Mouse (Mus musculus) kidney, postnatal 25 days (tissue): Measurements from ENCODE around the gene Mnat1.
A peak's percentile ranks its signal among the peaks of the same experiment; 100 is the strongest.

Experiments used
- DNase-seq, 2 experiments: peaks; one replicate each; pipeline ENCODE4 v3.0.0; 2021; ENCODE audit warnings: mixed read lengths in 2 of 2

Gene Mnat1

DNA sequence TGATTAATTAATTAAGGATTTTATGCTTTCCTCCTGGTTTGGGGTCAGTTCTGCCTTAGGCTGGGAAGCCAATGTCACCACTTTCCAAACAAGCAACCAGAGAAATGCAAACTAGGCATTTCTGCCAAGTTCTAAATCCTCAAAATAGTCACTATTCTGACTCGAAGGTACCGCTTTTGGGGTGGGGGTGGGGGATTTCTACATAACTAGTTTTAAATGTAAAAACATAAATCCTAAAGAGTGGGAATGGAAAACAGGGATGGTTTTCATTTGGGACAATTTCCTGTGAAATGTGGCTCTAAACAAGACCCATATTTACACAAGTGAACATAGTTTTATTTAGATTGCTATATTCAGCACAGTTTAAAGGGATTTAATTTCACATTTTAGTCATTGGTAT, 109.1 kb downstream of the Mnat1 start:
- DNase-seq = no peak

DNA sequence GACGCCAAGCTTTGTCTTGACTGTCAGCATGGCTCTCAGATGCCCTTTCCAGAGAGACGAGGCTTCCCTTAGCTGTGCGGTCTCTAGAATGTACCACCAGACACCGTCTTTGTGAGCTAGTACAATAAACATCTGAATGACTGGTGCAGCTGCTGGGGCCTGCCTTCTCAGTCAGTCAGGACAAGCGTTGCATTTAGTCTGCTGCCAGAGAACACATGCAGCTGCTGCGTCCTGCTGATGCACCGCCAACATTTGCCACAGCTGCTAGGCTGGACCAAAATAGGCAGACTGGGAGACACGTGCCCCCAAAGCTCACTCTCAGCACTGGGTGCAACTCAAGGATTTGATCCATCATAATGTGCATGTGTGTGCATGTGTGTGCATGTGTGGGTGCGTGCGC, 118.4 kb downstream of the Mnat1 start:
- DNase-seq = no peak

DNA sequence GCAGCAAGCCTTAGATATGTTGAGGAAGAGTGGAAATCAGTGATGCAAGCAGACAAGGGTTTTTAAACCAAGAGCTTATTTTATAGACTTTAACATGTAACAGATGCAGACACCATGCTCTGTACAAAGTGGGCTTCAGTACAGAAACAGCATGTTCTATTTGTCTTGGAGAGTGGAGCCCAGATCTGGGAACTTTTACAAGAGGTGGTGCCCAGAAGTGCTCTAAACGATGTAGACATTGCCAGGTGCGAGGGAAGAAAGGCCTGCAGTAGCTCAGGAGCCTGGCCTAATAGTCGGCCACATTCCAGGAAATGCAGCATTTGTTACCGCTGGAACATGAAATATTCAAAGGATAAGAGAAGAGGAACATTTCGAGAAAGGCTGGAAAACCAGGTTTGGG, 122.2 kb downstream of the Mnat1 start:
- DNase-seq = no peak

DNA sequence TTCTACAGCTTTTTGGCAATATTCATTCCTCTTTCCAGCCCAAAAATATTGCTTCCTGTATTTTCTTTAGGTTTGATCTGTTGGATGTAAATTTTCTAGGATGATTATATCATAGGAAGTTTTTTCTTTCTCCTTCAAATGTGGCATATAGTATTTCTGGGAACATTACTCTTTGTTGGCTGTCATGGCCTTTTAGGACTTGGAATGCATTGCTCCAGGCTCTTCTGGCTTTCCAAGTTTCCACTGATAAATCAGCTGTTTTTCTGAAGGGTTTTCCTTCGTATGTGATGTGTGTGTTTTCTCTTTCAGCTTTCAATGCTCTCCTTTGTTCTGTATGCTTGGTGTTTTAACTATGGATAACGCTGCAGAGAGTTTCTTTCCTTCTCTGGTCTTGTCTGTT, 131.5 kb downstream of the Mnat1 start:
- no peak for DNase-seq

DNA sequence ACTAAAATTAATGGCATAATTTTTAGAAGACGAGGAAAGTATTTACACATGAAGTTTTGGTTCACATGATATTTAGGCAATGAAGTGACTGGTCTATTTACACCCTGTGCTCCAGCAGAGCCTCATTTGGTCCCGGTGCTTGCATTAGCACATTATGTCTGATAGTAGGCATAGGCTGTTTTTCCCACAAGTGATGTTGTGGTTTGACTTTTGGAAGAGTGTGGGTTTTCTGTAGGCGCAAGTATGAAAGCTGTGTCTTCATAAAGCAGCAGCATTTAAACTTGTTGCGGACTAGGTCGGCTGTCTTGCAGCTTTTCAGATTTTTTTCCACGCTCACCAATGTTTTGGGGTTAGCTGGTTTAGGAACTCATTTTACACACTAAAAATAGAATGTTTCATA, 135.8 kb downstream of the Mnat1 start:
- no peak for DNase-seq

DNA sequence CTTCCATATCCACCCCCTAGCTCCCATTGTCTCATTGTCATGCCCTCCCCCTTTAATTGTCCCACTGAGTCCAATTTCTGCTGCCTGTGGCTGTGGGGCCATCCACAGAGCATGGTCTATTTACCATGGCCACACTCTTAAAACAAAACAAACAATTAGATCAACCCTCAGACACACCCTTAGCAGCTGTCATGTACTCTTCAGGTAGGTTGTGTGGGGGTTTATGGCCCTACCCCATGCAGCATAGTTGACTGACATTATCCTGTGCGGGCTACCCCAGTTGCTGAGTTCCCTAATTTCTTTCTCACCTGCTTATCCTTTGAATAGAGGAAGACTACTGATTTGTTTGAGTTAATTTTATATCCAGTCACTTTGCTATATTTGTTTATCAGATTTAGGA, 136.8 kb downstream of the Mnat1 start:
- no peak for DNase-seq

DNA sequence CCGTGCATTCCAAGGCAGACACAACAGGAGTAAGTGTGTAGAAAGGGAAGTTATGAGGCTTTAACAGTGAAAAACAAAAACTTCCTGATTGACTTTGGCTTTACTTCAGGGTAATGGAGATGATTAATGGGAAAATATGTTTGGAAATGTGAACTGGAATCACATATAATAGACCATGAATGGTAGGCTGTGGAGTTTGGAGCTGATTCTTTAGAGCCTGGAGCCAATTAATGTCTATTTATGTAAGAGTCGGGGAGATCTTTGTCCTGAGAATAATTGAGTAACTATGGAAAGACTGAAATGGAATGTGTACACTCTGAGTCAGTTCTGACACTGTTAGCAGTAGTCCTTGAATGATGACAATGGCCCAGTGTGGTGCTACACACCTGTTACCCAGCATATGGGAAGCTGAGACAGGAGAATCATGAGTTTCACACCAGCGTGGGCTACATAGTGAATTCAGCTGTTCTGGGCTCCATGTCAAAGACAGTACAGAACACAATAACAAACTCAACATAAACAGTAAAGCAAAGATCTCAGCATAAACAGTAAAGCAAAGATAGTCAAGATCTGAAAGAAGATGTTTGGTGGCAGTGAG, 142.0 kb downstream of the Mnat1 start:
- DNase-seq = no peak

DNA sequence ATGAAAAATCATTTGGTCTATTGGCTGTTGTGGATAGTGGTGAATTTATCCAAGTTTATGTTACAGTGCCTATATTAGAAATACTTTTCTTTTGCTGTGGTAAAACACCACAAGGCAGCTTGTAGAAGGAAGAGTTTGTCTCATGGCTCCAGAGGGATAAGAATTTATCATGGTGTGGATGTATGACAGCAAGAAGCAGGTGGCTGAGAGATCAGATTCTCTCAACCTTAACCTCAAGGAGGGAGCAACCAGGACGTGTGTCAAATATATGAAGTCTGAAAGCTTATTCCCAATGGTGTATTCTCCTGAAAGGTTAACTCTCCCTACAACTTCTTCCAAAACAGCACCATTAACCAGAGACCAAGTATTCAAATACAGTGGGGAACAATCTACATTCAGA, 143.1 kb downstream of the Mnat1 start:
- no peak for DNase-seq

DNA sequence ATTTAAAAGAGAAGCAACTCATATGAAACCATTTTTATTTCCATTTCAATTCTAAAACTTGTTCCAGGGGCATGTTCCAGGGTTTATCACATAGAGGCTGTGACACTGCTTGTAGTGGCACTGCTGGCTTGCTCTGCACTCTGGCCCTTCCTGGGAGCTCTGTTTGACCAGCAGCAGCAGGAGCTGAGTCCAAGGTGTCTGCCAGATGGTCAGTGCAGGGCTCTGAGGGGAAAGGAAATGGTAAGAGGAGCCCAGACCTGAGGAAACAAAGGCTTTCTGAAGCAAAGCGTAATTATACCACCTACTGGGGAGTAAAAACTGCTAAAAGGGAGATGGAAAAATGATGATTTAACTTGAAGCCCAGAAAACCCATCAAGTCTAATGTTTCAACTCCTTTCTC, 145.0 kb downstream of the Mnat1 start:
- DNase-seq = no peak

DNA sequence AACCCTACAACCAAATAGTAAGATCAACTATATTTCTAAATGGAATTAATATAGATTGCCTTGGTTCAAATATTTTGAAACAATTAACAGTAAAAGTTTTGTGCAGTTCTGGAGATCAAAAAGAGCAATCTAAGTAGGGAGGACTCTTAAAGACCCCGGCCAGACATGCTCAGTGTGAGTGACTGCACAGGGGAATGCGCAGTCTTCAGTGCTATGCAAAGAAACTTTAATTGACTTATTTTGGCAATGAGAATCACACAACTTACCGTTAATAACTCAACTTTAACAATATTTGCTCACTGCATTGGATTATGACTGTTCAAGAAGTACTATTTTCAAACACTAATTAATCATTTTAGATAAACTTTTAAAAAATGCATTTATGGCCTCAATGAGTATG, 146.0 kb downstream of the Mnat1 start:
- no peak for DNase-seq

DNA sequence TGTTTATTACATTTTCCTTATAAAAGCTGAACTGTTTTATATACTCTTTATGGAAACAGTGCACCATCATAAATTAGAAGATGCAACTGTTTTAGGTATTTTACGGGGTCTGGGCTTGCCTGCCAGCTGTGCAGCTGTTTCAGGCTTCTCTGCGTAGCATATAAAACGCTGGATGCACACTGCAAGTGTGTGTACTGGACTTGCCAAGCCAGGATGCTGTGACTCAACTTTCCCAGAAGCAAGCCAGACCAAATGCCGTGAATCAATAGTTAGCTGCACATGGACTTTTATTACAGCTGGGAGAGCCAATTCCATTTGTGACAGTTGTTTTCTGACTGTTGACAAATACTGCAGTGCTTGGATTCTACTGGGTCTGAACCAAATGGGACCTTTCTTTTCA, 146.4 kb downstream of the Mnat1 start:
- DNase-seq = no peak

DNA sequence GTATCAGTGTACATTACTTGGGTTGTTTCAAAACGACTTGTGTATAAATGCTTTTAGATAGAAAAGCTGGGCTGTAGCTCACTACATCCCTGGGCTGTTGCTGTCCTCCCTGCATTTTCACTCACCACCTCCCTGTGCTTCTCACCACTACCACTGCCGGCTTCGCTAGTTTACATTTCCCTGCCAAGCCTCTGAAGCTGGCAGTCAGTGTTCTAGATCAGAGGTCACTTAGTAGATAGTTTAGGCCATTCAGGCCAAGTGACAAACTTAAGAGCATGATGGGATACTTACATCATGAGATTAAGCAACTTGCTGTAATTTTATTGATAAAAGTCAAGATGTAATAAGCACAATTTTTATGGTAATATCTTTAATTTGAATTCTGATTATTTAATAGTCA, 151.4 kb downstream of the Mnat1 start:
- DNase-seq = no peak

DNA sequence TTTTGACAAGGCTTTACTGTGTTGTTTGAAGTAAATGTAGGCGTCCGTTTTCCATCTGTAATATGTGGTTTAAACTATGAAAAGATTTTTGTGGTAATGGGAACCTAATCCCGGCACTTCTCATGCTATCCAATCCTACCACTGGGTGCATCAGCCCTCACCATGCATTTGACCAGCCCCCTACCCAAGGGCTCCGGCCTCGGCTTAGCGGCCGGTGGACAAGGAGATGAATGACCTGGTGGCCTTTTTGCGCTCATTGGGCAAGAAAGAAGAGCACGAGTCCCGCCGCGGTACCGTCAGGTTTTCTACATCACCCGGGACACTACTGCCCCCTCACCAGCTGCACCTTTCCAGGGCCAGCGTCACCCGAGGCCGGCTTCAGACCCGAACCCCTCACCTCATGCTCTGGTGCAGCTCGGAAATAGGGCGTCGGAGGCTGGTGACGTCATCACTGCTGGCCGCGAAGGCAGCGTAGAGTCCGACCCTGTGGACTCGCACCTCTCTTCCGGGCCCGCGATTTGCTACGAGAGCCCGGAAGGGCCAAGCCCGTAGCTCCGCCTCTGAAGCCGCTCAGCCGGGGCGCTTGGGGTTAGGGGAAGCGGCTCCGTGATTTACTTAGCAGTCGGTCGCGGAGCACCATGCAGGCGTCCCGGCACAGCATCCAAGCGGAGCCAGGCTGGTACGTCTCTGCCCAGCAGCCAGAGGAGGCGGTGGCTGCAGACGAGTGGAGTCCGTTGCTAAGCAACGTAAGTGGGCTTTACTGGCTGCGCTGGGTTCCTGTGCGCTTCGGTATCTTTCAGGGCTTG, 163.0 kb downstream of the Mnat1 start, which contains the start of the genes Trmt5 and Slc38a6:
Trmt5 (minus strand) TSS at position 424 of the 806 bp plus-strand sequence.
Slc38a6 (plus strand) TSS at position 493 of the 806 bp plus-strand sequence.
- peak; percentile 94 to 97 for DNase-seq

DNA sequence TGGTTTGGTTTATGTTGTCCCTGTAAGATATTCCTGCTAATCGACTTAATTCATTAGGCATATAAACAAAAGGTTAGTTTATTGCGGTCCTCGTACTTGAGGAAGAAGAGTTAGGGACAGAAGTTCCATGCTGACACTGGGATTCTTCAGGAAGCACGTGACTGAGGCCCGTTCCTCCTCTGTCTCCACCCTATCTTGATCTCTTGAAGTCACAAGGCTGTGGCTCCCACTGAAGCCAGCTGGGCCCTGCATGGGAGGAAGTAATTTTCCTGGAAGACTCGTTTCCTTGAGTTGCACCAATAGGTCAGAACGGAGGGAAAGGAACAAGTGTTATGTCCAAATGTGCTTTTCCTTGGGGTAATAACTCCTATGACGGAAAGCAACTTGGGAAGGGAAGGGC, 164.1 kb downstream of the Mnat1 start:
- peak; percentile 54 to 77 for DNase-seq

DNA sequence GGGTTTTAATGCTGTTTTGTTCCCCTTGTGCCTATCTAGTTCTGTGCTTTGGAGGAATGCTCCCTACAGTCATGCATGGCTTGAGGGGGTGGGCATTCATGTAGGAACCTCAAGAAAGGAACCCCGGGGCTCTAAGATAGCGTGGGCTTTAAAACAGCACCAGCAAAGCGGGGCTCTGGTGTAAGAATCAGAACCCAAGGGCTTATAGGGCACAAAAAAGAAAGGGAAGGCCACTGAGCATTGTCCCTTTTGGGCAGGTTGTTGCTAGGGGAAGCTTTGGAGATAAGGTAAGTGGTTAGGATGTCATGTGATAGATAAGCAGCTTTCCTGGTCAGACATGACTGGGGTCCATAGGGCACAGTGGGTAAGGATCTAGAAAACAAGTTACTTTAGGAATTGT, 165.1 kb downstream of the Mnat1 start:
- DNase-seq = no peak

DNA sequence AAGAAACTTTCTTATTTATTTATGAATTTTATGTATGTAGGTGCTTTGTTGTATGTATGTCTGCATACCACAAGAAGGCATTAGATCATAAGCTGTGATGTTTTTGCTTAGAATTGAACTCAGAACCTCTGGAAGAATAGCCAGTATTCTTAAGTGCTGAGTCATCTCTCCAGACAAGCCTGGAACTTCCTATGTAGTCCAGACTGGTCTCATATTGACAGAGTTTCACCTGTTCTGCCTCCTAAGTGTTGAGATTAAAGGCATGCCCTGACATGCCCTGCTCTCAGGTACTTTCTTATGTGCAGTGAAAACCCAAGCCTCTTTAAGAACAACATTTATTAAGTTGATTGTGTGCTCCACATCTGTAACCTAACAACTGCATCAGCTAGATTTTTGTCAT, 171.4 kb downstream of the Mnat1 start:
- DNase-seq = no peak

DNA sequence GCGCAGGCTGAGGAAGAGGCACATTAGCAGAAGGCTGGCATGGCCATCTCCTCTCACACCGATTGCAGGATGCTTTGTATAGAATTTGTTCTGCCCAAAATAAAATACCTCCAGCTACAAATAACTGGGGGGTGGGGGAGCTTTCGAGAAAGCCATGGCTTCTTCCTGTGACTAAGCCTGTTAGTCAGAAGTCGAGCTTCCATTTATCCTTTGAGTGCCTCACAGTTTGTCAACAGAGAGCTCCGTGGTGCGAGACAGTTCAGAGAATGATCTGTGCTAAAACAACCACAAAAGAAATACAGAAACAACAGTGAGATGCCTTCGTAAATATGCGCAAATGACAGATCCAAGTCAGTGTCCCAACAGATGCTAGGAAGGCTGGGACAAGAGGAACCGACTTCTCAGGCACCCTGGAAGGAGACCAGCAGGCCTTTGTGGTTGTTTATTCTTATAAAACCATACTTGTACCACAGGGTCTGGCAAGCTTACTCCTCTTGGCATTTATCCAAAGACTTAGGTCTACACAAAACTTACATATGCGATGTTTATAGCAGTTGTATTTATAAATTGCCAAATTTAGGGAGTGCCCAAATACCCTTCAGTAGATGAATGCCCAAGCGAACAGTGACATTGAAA, 172.1 kb downstream of the Mnat1 start:
- DNase-seq = no peak

DNA sequence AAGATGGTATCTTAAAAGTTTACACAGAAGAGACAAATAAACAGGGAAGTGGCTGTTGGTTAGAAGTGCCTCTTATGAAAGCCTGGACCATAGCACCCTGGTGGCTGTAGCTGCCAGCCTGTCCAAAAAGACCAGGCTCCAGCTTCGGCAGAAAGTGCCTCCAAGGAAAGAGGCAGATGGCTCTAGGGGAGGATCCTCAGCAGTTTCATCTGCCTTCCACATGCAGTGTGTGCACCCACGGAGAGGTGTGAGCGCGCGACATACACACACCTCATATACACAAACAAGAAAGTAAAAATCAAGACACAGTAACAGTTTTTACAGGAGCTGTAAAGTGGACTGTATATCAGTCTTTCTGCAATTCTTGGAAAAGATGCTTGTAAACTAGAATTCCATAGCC, 175.1 kb downstream of the Mnat1 start:
- DNase-seq = no peak

DNA sequence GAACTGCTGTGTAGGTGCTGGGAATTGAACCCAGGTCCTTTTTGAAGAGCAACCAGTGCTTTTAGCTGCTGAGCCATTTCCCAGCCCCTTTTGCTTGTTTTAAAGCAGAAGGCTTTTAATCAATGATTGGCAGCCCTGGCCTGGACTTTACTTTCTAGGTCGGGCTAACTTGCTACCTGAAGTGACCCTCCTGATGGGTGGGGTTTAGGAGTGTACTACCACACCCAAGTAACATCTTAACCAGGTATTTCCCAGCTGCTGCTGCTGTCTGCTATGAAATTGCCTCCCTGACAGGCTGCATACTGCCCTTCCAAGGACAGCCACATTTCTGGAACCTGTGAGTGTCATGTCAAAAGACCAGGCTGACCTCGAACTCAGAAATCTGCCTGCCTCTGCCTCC, 177.0 kb downstream of the Mnat1 start:
- peak; percentile 59 to 73 for DNase-seq

DNA sequence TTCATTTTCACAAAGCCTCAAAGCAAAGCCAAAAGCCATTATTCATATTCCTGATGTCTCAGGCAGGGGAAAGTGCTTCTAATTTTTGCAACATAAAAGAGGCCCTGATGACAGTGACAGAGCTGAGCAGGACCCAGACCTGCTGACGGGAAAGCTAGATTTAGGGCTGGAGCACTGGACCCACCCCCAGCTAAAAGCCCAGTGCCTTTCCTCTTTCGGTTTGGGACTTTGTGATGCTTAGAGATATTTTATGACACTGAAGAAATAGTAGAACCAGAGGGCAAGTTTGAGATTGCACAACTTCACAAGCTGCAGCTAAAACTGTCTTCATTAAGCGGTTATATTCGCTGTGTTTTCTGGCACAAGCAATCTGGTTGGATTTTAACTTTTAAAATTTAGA, 181.1 kb downstream of the Mnat1 start:
- DNase-seq = peak; percentile 34 to 65

DNA sequence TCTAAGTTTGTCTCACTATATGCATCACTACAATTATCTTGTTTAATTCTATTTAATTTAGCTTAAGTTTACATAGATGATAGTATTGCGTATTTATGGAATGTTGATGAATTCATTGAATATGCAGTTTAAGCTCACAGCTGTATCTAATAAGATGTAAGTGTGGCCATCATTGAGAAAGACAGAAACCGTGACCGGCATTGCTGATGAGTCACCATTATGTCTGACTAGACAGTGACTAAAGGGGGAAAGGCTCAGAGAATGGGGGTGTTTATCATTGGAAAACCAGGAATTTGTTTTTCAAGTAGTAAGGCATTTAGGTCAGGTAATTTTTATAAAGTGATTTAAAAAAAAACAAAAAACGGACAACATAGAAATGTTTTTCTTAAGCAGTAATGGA, 184.2 kb downstream of the Mnat1 start:
- no peak for DNase-seq

DNA sequence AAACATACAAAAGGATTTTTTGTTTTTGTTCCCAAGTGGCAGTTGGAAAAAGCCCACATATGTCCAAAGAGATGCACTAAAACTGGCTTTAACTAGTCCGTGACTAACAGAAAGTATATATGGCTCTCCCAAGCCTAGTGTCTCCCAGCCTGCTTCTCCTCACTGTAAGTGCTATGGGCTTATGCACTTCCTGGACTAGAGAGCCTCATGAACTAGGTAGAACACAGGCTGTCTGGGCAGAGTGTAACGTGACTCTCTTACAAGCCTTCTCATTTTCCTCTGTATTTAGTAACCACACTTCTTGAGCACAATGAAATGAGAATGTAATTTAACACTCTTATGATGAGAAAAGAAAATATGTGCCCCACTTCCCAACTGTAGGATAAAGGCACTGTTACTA, 185.2 kb downstream of the Mnat1 start:
- no peak for DNase-seq

DNA sequence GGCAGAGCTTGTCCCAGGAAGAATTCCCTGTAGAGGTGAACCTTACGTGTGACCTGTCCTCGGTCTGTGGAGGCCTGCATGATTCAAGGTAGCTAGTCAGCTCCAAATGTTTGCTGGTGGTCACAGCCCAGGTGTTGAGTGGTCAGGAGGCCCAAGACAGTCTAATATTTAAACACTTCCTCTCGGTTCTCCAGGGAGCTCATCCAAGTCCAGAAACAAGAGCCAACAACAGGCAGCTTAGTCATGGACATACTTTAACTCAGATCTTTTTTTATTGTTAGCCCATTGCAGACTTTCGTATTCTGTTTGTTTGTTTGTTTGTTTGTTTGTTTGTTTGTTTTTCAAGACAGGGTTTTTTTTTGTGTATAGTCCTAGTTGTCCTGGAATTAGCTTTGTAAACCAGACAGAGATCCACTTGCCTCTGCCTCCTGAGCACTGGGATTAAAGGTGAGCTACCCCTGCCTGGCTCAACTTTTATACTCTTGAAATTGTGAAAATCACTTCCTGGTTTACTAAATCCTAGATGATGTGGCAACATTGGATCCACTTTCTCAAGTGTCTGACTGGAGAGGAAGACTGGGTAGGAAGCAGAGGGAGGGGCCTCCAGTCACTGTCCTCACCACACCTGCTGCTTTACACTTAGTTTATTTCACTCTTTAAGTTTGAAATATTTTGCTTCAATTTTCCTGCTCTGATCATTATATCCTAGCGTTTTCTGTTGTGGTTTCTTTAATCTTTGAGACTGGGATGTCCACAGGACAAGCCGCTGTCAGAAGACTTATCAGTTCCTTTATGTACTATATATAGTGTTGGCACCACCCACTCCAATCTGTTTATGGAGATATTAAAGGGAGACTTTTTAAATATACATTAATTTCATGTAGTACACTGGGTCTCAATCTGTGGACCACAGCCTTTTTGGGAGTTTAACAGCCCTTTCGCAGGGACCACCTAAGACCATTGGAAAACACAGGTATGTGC, 194.5 kb downstream of the Mnat1 start:
- DNase-seq = no peak
